Mouse (Mus musculus) liver (tissue): ENCODE results near the gene Dync1i2.

Experiments used
- DNase-seq: peaks from one replicate; pipeline ENCODE4 v3.0.0-alpha.2; 2020; ENCODE audit warnings: mixed read lengths

Dync1i2 gene

GRCm38 (mm10) chr2:71275734-71276133 lies 64.2 kb downstream of the Dync1i2 start:
- DNase-seq: no peak

DNA sequence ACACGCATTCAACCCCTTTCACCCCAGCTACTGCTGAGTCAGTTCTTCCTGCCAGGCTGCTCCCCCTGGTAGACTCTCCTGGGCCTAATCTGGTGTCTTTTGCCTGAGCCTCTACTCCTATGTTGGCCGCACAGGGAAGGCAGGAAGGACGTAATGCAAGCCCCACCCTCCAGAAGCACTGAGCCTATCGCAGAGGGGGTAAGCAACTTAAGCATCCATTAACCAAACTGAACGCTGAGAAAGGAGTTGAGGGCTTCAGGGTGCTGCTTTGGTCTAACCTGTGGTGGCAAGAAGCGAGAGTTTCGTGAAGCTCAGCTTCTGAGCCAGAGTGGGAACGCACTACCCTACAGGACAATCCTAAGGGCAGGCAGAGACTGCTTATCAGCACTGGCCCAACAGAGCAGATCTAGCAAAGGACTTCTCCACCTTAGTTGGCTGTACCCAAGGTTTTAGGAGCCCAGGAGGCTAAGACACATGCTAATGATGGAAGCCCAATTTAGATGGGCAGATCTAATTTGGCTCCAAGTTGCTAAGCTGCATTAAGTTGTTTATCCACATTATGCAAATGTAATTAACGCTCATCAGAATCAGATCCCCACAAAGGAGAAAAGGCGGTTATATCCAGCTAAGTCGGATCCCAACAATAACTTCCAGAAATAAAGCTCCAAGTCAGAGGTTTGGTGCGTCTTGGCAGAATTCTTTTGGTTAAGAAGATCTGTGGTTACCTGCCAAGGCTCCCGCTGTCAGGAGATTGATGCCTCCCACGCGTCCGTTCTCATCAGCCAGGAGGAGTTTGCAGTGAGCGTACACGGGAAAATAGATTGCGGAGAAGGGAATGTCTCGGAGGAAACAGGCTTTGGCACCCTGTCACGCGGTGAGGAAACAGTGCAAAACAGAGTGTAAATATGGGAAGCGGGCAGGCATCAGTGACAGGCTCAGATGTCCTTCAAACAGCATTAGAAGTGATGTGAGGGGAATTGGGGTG lies 67.6 kb downstream of the Dync1i2 start:
- no peak for DNase-seq

GRCm38 (mm10) chr2:71281981-71282380 lies 70.5 kb downstream of the Dync1i2 start:
- no peak for DNase-seq

DNA sequence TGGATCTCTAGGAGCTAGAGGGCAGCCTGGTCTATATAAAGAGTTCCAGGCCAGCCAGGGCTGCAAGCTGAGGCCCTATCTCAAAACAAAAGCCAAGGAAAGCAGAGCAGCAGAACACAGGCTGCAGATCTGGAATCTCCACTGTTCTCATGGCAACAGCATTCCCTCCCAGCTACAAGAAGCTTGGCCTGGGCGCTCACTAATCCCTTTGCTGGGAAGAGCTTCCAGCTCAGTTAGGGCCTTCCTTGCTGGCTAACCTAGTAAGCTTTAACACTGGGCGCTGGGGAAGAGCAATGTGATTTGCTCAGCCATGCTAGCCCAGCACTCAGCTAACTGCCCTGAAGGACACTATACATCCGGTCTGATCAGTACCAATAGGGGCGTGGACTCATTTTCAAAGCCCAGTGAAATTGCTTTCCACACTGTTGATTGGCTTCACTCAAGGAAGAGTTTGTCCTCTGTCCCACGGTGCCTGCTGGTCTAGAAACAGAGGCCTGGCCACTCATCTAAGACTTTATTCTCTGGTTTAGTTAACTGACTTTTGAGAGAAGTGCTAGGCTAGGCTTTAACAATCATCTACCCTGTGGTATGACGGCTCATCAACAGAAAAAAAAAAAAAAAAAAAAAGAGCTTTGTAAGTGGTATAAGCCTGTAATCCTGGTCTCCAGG lies 78.7 kb downstream of the Dync1i2 start:
- DNase-seq: no peak

- no peak for DNase-seq
Measured at GRCm38 (mm10) chr2:71291566-71291965, 80.1 kb downstream of the Dync1i2 start.

DNA sequence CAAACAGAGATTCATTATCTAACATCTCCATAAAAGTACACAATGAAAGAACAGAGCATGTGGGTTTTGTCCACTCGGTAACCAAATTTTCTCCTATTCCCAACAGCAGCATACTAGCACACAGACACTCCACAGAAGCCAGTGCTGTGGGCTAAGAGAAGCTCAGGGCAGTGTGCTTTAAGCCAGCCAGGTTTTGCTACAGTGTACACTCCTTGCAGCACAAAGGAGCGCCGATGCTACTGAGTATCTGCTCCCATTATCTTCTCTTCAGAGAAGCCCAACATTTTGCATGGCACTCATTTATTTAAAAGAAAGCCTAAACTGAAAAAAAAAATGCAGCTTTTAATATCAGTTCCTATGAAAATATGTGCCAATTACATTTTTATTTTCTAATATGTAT lies 82.5 kb downstream of the Dync1i2 start:
- DNase-seq: no peak

DNA sequence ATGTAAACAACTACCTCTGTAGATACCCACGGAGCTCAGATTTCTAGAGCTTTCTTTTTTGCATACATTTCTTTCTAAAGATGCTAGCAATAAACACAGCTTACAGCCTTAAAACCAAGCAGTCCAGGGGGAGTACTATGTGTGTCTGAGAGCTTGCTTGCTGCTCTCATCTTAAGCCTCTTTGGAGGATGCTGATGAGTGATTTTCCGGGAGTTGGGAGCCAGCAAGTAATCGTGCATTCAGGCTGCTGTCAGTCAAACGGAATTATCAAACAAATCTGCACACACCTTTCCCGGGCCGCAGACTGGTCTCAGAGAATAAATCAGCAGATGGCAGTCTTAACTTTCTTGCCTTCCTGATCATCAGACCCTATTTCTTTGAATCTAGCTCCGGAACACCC lies 83.0 kb downstream of the Dync1i2 start:
- no peak for DNase-seq

DNA sequence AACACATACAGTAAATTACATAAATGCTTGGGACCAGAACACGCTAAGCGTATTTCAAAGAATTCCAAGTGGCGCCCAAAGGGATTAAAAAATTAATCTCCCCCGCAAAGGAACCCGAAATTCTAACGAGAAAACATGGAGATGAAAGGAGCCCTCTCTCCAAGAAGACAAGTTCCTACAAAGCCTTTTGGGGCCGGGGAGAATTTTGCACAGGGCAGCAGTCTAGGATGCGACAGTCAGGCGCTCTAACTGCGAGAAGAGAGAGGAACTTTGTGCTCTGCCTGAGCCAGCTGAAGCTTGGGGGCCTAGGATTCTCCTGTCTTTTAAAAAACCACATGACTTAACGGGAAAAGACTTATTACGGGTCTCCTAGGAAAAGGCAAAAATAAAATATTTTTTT lies 84.3 kb downstream of the Dync1i2 start:
- DNase-seq: no peak

DNA sequence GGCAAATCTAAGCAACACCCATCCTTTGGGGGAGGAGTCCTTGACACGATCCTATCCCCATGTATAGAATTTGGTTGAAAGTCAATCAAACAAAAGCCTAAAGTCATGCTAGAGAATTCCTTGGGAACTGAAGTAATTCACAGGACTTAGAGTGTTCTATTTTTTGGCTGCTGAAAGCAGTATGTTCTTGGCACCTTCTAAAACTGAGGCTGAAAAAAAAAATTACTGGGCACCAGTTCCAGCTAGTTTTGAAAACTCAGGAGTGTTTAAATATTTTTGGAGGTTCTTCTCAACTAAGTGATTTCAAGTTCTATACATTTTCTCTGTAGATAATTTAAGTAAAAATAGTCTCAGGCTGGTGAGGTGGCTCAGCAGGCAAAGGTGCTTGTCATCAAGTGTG lies 86.0 kb downstream of the Dync1i2 start:
- no peak for DNase-seq

DNA sequence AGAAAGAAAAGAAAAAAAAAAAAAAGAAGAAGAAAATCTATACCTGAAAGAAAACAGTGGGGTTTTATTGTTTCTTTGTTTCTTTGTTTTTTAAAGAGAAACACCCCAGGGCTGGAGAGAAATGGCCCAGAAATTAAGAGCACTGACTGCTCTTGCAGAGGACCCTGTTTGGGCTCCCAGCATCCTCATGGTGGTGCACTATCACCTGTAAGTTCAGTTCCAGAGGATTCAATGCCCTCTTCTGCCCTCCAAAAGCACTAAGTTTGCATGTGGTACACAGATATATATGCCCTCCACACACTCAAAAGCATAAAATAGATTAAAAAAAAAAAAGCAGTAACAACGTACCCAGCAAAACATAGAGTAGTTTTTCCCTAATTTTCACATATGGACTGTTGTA lies 87.2 kb downstream of the Dync1i2 start:
- DNase-seq: no peak

DNA sequence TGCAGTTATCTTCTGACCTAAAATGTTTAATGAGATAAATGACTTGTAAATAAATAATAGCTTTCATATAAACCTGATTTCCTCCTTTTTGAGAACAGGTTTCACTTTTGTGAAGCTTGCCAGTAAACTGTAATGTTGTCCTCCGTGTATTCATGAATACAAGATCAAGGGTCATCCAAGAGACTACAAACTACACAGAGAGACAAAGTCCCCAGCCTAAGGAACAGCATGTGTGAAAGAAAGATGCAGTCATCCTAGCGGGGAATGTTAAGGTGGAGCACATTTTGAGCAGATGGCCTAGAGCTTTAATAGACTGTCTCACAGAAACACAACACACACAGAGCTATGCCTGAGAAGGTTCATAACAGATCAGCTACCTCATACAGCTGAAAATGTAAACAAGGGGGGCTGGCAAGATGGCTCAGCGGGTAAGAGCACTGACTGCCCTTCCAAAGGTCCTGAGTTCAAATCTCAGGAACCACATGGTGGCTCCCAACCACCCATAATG lies 90.7 kb downstream of the Dync1i2 start:
- no peak for DNase-seq

DNA sequence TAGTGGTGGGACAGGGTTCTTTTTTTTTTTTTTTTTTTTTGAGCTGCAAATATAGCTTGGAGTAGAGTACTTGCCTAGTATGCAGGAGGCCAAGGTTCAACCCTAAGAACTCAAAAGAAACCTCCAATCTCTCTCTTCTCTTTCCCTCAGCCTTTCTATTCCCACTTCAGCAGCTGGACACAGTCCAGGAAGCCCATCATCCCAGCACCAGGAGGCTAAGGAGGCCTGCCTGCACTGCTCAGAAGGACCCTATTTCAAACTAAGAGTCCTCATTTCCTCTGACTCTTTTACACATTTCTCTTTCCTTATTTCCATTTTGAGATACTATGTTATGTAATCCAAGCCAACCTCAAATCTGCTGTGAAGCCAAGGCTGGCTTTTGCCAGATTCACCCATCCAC lies 91.7 kb downstream of the Dync1i2 start:
- DNase-seq: no peak

- no peak for DNase-seq
Measured at GRCm38 (mm10) chr2:71304821-71305220, 93.3 kb downstream of the Dync1i2 start.

GRCm38 (mm10) chr2:71306357-71306756 lies 94.9 kb downstream of the Dync1i2 start:
- DNase-seq: no peak

- DNase-seq: no peak
Measured at GRCm38 (mm10) chr2:71309726-71310125, 98.2 kb downstream of the Dync1i2 start.

DNA sequence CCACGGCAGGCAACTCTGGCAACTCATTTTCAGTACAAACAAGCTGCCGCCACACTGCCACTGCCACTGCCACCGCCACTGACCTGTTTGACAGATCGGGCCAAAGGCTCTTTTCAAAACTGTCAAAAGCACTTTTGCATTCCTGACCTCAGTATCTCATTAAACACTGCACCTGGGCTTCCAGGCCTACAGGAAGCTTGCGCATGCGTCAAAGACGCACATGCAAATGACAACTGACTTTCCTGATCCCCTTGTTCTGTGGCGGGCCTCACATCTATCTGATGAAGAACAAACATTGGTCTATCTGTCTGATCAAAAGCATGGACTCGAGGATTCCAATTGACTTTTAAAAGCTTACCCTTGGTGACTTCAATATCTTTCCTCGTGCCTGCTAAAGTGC lies 100.6 kb downstream of the Dync1i2 start:
- DNase-seq: no peak
